Mouse (Mus musculus): ENCODE data around the gene Tmem14a.
"Not testable (repeated sequence)": the region's sequence is repeated elsewhere in the genome, so short reads cannot be mapped to it uniquely, and the experiment has no call there.

Tmem14a gene

DNA sequence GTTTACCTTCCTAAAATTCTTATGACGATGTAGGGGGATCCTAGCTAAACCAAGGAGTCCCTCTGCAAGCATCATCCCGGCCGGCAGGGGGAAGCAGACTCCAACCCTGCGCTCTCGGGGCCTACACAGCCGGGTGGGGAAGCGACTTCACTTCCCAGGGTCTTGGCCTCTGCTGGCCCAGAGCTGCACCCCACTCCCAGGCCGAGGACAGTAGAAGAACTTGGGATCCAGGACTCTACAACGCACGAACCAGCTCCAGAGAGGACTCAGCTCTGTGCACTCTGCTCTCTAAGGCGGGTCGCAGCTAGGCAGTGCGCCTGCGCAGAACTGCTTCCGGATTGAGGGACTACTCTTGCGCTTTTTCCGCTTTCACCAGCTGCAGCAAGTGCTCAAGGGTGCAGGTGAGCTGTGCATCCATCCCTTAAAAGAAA is at the start of gene Tmem14a:
Gene Tmem14a (plus strand): TSS at position 87 of the 431 bp plus-strand sequence.
- peak; percentile 96 for DNase-seq (ENCODE audit: low read depth)

DNA sequence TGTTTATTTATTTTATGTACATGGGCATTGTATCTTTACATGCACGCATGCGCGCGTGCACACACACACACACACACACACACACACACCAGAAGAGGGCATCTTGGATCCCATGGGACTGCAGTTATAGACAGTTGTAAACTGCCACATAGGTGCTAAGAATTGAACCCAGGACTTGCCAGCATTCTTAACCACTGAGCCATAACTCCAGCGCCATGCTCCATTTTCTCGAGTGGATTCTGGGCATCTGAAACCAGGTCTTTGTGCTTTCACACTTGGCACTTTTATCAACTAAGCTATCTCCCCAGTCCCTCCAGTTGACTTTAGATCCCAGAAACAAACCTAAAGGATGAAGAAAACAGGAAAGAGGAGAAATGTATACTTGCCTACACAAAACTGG is 33.2 kb upstream of the Tmem14a start:
- no peak for DNase-seq (ENCODE audit: low read depth)

DNA sequence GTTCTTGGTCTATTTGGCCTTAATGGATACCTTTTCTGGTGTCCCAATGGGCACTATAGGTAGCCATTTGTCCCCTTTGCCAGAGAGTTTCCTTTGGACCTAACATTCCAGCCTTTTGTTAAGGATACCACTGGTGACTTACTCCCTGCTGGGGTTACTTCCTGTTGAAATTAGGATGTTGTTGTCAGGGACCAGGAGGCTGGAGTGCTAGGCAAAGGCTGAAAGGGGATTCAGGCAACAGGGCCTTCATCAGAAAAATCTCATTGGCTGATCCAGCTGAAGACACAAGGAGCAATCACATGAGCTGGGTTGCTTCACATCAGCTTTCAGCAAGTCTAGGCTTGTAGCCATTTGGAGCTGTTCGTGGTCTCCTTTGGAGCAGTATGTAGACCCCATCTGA is 12.1 kb upstream of the Tmem14a start:
- no peak for DNase-seq (ENCODE audit: low read depth)

DNA sequence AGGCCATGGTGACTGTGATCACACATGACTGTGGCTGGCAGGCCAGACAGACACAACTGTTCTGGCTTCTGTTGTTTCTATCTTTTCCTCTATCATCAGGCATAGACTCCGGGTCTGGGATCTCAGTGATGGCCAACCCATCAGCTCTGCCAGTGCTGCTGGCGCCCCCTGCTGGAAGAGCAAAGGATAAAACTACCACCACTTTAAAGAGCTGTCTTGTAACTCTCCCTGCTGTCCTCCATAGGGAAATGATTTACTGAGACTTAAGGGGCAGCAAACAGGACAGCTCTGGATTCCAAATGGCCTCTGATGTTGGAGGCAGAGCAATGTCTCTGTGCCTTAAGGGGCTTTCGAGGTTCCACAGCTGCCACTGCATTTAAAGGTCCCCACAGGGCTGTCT is 4.8 kb upstream of the Tmem14a start:
- DNase-seq (ENCODE audit: low read depth) = not testable (repeated sequence)

DNA sequence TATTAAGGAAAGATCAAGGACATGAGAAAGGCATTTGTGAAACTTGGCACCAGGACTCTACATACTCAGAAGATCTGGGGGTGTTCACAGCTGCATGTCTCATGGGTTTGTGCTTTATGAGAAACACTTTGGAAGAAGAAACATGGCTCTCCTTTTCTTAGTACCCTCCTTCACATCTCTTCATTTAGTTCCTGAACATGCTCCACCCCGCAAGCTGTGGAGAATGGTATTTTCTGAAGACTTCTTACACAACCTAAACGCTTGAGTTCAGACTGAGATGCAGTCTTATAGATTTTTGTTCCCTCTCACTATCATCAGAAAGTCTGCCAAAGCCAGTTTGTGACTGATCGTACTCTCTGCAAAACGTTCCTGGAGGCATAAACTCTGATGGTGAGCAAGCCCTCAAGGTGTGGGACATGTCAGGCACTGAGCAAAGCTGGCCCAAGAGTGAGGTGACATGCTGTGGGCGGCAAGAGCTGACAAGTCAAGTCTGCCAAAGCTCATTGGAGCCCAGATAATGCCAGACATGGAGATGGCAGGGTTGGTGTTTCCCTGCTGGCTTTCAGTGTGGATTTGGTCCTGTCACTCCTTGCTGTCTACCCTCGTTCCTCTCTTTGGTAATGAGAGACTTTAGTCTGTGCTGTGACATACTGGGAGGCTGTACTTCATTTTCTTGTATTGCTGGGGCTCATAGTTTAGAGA is 4.2 kb upstream of the Tmem14a start:
- not testable (repeated sequence) for DNase-seq (ENCODE audit: low read depth)

DNA sequence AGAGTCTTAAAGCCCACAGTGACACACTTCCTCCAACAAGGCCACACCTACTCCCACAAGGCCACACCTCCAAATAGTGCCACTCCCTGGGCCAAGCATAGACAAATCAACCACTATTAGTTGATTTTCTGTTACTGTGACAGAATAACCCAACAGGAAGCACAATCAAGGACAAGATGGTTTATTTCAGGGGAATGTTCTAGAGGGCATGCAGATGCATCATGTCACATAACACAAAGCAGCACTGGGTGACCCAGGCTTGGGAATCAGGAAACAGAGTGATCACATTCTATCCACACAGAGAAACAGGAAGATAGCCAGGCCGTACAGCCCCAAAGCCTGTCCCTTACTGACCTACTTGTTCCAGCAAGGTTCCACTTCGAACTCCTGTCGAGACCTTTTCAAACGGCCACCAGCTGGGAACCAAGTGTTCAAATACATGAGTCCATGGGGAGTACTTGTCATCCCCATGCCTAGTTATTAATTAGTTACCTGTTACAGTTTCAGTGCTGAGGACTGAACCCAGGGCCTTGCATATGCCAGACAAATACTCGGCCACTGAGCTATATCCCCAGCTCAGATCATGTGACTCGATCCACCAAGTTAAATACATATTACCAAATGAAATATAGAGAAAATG is 9.5 kb downstream of the Tmem14a start:
- no peak for DNase-seq (ENCODE audit: low read depth)

DNA sequence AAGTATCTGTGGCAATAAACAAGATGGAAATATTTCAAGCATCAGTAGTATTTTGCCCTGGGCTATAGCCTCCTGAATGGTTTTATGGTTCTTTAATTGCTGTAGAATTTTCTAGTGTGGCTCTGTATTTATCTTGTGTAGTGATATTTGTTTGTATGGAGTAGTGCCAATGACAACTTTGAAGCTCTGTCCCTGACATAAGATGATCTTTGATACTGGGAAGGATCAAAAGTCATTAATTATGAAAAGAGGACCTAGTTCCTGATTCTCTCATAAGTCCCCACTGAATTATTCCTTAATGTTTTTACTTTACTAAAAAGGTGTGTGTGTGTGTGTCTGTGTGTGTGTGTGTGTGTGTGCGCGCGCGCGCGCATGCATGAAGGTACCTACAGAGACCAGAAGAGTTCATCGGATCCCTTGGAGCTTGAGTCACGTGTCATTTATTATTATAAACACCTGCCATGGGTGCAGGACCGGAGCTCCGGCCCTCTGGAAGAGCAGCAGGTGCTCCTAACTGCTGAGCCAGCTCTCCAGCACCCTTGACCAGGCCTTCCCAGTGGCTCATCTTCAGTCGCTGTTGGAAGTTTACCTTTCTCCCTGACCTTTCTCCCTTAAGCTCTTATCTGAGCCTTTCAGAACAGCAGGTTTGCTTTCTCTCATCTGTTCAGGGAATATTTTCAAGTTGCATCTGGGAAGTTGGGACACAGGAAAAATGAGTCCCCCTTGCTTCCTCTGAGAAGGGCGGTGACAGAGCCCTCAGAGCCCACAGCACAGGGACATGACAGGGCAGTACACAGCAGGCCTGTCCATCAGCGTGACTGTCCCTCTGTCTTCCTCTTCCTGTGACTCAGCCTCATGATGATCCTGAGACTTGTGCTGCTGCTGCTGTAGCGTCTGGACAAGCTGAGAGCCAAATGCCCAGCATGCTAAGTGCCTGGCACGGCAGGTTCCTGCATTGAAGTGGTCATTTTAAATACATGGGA is 10.7 kb downstream of the Tmem14a start:
- DNase-seq (ENCODE audit: low read depth) = not testable (repeated sequence)

DNA sequence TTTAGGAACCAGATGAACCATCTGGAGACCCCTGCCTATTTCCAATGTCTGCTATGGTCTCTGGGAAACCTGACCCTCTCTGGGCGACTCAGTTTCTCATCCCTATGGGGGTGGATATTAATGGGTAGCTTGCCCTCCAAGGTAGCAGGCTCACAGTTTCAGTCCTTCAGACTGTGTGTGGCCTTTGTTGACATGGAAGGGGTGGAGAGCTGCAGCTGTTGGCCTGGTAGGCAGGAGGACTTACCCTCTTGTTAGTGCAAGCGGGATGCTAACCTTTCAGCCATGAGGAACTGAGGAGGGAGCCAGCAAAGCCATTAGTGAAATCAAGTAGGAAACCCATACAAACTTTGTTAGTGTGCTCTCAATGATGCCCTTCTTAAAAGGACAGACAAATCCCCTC is 12.0 kb downstream of the Tmem14a start:
- no peak for DNase-seq (ENCODE audit: low read depth)

DNA sequence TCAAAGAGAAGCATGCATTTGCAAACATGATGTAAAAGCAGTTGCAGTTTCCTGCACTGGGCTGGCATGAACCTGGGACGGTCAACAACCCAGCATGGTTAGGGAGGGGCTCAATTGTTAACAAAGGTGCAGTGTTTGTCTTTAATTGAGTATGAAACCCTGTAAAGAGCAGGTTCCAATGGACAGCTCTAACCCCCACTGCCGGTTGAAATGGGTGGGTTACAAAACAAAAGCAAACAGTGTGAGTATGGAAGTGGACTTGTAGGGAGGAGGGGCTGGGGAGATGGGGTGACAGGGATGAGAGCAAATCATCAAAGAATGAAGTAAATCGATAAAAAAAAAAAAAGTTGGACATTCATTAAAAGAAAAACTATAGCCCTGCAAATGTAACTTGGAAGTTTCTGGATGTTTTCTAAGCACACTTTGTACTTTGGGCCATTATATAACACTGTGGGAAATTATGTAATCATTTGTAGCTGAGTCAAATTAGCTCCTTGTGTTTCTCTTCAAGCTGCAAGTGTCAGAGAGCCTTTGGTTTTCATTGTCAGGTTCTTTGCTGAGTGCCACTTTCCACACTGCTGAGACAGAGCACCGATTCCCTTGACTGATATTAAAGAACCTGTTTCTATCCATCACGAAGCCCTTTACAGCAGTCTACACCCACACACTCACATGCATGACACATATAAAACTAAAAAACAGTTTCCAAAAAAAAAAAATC is 13.5 kb downstream of the Tmem14a start:
- DNase-seq (ENCODE audit: low read depth) = no peak

DNA sequence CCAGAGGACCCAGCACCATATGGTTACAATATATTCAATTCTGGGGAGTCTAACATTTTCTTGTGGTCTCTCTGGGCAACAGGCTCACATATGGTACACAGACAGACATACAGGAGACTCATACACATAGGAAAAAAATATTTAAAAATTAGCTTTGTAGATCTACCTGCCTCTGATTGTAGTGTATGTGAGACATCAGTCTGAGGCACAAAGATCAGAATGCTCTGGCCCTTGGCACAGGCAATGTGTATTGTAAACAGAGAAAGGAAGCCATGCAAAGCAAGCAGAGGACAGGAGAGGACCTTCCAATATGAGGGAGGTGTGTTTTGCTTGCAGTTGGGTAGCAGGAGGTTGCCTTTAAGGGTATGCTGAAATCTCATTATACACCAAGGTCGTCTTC is 14.1 kb downstream of the Tmem14a start:
- no peak for DNase-seq (ENCODE audit: low read depth)

DNA sequence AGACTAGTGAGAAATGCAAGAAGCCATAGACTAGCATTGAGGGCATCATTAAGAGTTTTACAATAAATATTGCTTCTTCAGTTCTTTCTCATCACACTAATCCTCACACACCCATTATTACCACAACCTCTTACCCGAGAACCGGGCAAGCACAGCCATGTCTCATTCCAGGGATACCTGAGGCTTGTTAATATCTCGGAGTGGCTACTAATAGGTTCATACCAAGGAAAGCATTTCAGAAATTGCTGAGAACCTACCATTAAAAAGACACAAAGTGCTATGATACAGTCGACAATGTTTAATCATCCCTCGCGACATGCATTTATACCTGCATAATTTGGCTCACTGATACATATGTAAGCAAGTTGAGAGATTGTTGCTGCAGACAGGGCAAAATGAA is 17.0 kb downstream of the Tmem14a start:
- DNase-seq (ENCODE audit: low read depth) = no peak

DNA sequence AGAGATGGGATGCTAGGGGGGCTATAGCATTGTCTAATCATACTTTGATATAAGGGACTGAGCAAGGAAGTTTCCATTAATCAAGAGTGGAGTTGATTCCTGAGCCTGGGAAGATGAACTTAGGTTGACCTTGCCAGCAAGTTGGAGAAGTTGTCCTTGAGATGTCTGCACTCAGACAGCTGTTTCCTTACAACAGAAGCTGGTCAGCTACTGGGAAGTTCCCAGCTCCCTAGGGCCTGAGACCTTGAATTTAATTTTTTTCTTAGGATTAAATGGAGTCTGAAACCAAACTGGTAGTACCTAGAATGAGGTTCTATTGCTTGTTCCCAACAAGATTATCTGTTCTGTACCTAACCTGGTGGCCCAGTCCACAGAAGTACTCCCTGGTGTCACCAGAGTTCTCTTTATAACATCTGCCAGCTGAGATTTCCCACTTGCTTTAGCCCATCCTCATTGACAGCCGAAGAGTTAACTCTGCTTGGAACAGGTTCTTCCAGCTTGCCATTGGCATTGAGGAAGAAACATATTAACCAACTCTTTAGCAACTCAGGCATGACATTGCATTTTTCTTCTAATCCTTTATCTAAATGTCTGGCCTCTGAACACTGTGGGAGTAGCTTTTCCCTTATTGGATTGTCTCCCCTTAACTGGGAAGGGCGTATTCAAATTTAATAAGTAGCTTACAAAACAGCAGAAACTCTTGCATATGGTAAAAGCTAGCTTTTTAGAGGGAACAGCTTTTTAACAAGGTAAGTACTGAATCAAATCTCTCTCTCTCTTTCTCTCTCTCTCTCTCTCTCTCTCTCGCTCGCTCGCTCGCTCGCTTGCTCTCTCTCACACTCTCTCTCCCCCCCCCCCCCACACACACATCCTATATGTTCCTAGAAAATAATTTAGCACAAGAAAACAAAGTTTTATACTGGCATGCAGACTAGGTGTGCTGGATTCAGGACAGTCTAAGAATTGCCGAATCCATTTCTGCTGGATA is 21.8 kb downstream of the Tmem14a start, which contains the start of gene Gsta3:
Gene Gsta3 (plus strand): TSS at position 679 of the 988 bp plus-strand sequence.
- no peak for DNase-seq (ENCODE audit: low read depth)

DNA sequence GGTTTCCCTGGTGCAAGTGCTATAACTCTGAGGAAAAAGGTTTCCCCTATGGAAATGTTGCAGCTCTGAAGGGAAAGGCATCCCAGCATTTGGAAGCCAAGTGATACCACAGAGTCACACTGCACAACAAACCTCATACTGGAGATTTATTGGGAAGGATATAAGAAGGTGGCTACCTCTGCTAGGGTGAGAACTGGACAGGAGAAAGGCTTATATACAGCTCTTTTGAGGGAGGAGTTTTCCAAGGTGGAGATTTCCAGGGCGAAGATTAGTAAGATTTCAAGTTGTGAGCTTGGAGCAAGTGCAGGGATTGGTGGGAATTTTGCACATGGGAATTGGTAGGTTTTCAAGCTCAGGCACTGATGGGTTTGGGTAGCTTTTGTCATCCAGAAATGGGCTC is 22.7 kb downstream of the Tmem14a start:
- DNase-seq (ENCODE audit: low read depth) = no peak

DNA sequence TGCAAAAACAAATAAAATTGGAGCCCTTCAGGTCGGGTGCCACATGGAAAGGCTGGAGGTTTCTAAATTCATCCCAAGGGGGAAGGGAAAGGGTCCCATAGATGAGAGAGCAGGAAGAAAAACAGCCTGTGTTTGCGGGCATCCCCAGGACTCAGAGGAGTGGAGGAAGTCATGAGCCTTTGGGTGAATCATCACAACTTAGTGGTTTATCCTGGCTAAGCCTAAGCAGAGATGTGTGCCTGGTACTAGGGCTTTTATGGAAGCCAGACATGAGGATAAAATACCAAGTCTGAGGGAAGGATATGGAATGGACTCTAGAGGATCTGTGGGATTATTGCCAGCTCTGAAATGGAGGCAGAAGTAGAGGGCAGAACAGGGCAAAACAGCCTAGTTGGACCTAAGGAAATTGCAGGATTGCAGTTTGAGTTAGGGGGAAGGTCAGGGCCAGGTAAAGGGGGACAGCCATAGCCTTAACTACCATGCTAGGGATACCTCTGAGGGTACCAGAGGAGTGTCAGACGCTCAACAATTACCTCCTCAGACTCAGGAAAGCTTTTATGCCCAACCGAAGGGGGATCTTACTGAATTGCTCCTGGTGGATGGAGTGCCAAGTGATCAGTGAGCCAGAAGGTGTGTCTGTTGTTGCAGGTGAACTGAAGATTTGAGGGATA is 26.1 kb downstream of the Tmem14a start:
- no peak for DNase-seq (ENCODE audit: low read depth)

DNA sequence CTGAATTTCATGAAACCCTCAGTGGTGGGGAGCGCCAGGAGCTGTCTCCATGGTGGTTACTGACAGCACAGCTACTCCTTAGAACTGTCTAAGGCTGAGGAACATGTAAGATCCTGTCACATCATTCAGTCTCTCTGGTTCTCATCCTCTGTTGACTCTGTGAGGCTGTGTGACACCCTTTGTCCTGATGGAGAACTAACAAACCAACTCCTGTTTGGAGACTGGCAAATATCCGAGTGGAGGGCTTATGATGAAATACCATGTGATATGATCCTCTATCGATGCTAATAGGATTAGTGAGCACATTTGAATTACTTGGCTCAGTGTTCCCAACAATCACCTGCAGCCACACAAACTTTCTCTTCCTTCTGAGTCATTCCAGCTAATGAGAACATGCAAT is 27.8 kb downstream of the Tmem14a start:
- DNase-seq (ENCODE audit: low read depth) = no peak

DNA sequence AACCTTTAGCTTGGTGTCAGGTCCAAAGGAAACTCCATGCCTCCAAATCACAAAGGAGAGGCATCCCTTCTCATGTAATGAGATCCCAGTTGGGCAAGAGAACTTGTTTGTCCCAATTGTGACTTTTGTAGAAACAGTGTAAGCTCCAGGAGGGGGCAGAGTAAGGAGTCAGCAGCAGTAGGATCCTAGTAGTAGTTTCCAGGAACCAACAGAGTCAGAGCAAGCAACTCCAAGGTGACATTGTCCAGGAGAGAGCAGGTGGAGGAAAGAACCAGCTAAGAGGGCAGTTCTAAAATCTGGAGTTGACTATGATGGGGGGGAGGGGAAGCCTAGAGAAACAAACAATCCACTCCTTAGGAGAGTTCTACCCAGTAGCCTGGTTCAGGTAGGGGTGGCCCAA is 29.5 kb downstream of the Tmem14a start:
- no peak for DNase-seq (ENCODE audit: low read depth)

DNA sequence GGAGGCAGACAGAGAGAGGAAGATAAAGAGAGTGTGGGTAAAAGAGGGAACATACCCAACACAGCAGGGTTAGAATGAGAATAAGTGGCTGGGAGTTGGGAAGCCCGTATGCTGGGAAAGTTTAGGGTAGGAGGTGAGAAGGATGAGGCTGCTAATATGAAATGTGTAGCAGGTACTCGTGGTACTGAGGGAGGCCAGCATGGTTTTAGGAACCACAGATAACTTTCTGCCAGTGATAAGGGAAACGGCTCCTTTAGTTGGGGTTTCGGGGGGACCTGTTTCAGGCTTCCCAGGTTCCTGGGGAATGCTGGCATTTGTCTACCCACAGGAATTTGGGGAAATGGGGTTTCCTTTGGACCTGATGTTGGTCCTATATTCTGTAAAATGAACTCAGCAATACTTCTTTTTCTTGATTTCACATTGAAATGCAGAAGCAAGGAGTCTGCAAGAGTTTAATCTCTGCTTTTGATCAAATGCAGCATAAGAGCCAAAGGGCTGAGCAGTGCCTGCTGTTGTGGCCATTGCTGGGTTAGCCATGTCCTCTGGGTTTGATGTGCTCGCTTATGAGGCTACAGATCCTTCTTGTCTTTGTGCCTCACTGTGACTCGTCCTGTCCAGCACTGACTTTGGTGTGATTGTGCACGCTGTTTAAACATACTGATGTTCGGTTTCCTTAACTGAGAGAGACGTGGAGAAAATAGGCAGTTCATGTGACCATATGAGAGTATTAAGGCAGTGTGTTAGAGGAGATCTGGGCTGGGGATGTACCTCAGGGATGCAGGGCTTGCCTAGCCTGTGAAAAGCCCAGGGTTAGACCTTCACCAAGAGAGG is 30.4 kb downstream of the Tmem14a start:
- DNase-seq (ENCODE audit: low read depth) = no peak

DNA sequence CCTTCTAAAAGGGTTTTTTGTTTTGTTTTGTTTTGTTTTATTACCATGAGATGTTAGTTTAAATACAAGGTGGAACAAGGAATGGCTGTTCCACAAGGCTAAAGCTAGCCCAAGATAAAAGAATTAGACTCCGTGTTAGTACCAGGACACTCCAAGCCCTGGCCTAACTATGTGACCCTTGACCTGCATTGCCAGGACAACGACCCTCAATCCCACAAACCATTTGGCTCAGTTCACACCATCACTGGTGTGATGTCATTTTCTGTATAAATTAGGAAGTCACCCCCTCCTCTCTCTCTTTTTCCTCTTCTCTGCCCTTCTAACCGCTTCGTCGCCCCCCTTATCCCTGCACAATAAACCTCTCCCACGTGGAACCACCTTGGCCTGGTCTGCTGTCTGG is 33.3 kb downstream of the Tmem14a start:
- DNase-seq (ENCODE audit: low read depth) = no peak
